Mouse (Mus musculus): ENCODE results near the gene Eif4ebp2. TPM values are rescaled to one million over a fixed set of nuclear protein-coding genes. Genes with fewer than 3 reads are reported as not detected.

The Eif4ebp2 gene
- polyA plus RNA-seq, 1 experiment from 2014 or later = 63.3 TPM

GRCm38 (mm10) chr10:61416561-61416960, 35.9 kb downstream of the Eif4ebp2 start:
- Histone ChIP-seq H3K36me3 (no peaks in the 10 kb centered on the region), H3K9ac (no peak overlapping the region), H3K4me3 (no peak overlapping the region), H3K27me3 (peaks cover 61% of the 10 kb centered on the region), H3K4me1 (peaks cover 11% of the 10 kb centered on the region), H3K27ac (no peak overlapping the region), H3K9me3 (no peaks in the 10 kb centered on the region), H3K4me2 (no peak overlapping the region)
- ATAC-seq (ENCODE audit: insufficient number of reproducible peaks, insufficient read depth, low FRiP score, low TSS enrichment, low read depth) = no peak
- 32% methylated on average over 7 of the region's 7 CpGs for WGBS

GRCm38 (mm10) chr10:61415890-61416289, 36.6 kb downstream of the Eif4ebp2 start:
- H3K27me3 ChIP-seq = peaks cover 57% of the 10 kb centered on the region
- H3K27ac ChIP-seq = no peak overlapping the region
- no peak overlapping the region for H3K4me3 ChIP-seq
- no peaks in the 10 kb centered on the region for H3K9me3 ChIP-seq
- 18% methylated on average over 8 of the region's 8 CpGs for WGBS
- H3K4me2 ChIP-seq = no peak overlapping the region
- no peaks in the 10 kb centered on the region for H3K36me3 ChIP-seq
- no peak overlapping the region for H3K9ac ChIP-seq
- peaks cover 11% of the 10 kb centered on the region for H3K4me1 ChIP-seq
- ATAC-seq (ENCODE audit: insufficient number of reproducible peaks, insufficient read depth, low FRiP score, low TSS enrichment, low read depth) = no peak

- Histone ChIP-seq H3K27ac (no peak overlapping the region), H3K4me3 (no peak overlapping the region), H3K27me3 (peaks cover 51% of the 10 kb centered on the region), H3K4me1 (peaks cover 11% of the 10 kb centered on the region), H3K9me3 (no peaks in the 10 kb centered on the region), H3K4me2 (no peak overlapping the region), H3K36me3 (no peaks in the 10 kb centered on the region), H3K9ac (no peak overlapping the region)
- 72% methylated on average over 3 of the region's 3 CpGs for WGBS
- ATAC-seq (ENCODE audit: insufficient number of reproducible peaks, insufficient read depth, low FRiP score, low TSS enrichment, low read depth) = no peak
These were observed 37.2 kb downstream of the Eif4ebp2 start for GRCm38 (mm10) chr10:61415240-61415639.

DNA sequence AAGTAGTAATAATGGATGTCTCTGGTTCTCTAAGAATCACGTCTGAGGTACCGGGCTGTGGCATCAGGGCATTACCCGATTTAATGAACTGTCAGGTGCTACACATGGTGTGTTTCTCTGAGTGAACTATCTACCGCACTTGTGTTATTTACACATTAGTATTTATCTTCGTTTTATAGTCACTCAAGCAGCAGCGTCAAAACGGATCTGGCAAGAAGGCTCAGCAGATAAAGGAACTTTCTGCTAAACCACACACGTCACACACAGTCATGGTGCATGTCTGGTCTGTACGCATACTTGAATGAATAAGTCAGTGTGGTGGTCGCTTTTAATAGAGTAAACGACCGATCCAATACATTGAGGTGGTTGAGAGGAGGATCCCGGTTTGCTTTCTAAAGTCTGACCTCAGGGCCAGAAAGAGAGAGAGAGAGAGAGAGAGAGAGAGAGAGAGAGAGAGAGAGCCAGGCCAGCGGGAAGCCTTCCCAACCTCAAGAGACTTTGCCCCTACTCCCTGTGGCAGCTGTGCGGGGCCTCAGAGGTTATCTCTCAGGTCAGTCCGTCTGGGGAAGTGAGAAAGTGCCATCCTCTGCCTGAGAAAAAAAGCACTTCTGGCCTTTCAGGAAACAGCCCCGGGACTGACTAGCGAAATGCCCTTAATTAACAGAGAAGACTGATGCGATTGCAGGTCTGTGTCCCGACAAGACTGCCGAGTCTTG, 39.4 kb downstream of the Eif4ebp2 start:
- no peak overlapping the region for H3K4me2 ChIP-seq
- H3K27me3 ChIP-seq = peaks cover 29% of the 10 kb centered on the region
- 52% methylated on average over 21 of the region's 21 CpGs for WGBS
- peaks cover 5% of the 10 kb centered on the region for H3K4me1 ChIP-seq
- H3K4me3 ChIP-seq = no peak overlapping the region
- H3K9ac ChIP-seq = no peak overlapping the region
- ATAC-seq (ENCODE audit: insufficient number of reproducible peaks, insufficient read depth, low FRiP score, low TSS enrichment, low read depth) = no peak
- H3K27ac ChIP-seq = no peak overlapping the region
- no peaks in the 10 kb centered on the region for H3K36me3 ChIP-seq
- no peaks in the 10 kb centered on the region for H3K9me3 ChIP-seq

DNA sequence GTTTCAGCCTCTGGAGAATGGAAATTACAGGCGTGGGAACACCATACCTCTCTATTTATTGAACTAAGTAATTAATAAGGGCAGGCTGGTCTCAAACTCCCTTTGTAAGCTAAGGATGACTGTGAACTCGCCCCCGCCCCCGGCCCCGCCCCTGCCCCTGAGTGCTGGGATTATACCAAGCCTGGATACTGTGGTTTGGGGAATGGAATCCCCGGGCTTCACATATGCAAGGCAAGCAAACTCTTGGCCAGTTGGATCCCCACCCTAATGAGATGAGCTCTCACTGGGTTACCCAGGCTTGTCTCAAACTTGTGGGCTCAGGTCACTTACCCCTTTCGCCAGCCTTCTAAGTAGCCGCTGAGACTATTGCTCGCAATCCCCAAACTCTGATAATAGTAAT, 42.3 kb downstream of the Eif4ebp2 start:
- no peak overlapping the region for H3K27ac ChIP-seq
- no peak for ATAC-seq (ENCODE audit: insufficient number of reproducible peaks, insufficient read depth, low FRiP score, low TSS enrichment, low read depth)
- H3K36me3 ChIP-seq = no peaks in the 10 kb centered on the region
- 27% methylated on average over 9 of the region's 9 CpGs for WGBS
- H3K4me1 ChIP-seq = 0 out of 2 replicates have a peak, but pooled peaks cover 5% of the 10 kb centered on the region
- H3K4me3 ChIP-seq = no peak overlapping the region
- H3K9ac ChIP-seq = no peak overlapping the region
- no peak overlapping the region for H3K4me2 ChIP-seq
- no peaks in the 10 kb centered on the region for H3K9me3 ChIP-seq
- H3K27me3 ChIP-seq = peaks cover 14% of the 10 kb centered on the region

GRCm38 (mm10) chr10:61409776-61410175, 42.7 kb downstream of the Eif4ebp2 start:
- Histone ChIP-seq H3K9me3 (no peaks in the 10 kb centered on the region), H3K4me1 (0 out of 2 replicates have a peak, but pooled peaks cover 5% of the 10 kb centered on the region), H3K4me3 (no peak overlapping the region), H3K36me3 (no peaks in the 10 kb centered on the region), H3K4me2 (no peak overlapping the region), H3K27ac (no peak overlapping the region), H3K9ac (no peak overlapping the region), H3K27me3 (peaks cover 13% of the 10 kb centered on the region)
- WGBS = 3% methylated on average over 4 of the region's 4 CpGs
- no peak for ATAC-seq (ENCODE audit: insufficient number of reproducible peaks, insufficient read depth, low FRiP score, low TSS enrichment, low read depth)

DNA sequence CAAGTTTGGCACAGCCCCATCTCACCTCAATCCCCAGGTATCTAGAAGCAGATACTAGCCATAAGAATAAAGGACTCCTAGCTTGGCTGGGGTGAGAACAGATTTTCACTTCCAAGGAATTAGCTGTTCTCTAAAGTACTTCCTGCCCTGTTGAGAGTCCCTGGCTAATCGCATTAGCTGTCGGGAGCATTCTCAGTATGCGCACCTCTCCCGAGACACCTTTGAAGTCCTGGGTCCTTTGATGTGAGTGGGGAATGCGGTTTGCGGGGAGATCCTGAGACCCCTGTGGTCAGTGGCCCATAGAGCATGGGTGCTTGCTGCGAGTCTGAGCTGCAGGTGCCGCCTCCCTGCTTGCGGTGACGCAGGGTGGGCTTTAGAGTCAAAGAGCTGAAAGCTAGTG, 46.5 kb downstream of the Eif4ebp2 start:
- H3K27me3 ChIP-seq = peaks cover 11% of the 10 kb centered on the region
- H3K9me3 ChIP-seq = no peaks in the 10 kb centered on the region
- H3K27ac ChIP-seq = no peak overlapping the region
- 8% methylated on average over 10 of the region's 10 CpGs for WGBS
- no peak overlapping the region for H3K4me3 ChIP-seq
- no peaks in the 10 kb centered on the region for H3K36me3 ChIP-seq
- ATAC-seq (ENCODE audit: insufficient number of reproducible peaks, insufficient read depth, low FRiP score, low TSS enrichment, low read depth) = no peak
- no peak overlapping the region; the same call in 1 of the 2 replicates for H3K4me2 ChIP-seq
- 0 out of 2 replicates have a peak, but pooled peaks cover 5% of the 10 kb centered on the region for H3K4me1 ChIP-seq
- H3K9ac ChIP-seq = no peak overlapping the region

DNA sequence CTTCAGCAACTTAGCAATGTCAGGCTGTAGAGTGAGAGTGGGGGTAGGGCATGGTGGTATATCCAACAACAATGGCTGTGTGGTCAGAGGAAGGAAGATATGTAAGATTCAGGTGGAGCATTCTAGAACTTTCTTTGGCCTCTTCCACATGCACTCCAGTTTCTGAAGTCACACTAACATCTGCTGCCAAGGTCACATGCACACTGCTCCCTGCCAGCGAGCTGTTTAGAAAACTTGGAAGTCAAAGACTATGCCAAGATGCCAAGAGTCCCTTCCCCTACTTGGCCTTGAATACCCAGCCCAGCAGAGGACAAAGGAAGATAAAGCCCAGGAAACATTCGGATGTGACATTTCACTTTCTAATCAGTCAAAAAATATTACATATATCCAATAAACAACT, 49.5 kb downstream of the Eif4ebp2 start:
- H3K9ac ChIP-seq = no peak overlapping the region
- no peaks in the 10 kb centered on the region for H3K4me1 ChIP-seq
- no peak for ATAC-seq (ENCODE audit: insufficient number of reproducible peaks, insufficient read depth, low FRiP score, low TSS enrichment, low read depth)
- H3K27me3 ChIP-seq = peaks cover 11% of the 10 kb centered on the region
- no peaks in the 10 kb centered on the region for H3K36me3 ChIP-seq
- no peak overlapping the region for H3K4me2 ChIP-seq
- 94% methylated on average over 2 of the region's 2 CpGs for WGBS
- no peak overlapping the region for H3K4me3 ChIP-seq
- H3K27ac ChIP-seq = no peak overlapping the region
- no peaks in the 10 kb centered on the region for H3K9me3 ChIP-seq

DNA sequence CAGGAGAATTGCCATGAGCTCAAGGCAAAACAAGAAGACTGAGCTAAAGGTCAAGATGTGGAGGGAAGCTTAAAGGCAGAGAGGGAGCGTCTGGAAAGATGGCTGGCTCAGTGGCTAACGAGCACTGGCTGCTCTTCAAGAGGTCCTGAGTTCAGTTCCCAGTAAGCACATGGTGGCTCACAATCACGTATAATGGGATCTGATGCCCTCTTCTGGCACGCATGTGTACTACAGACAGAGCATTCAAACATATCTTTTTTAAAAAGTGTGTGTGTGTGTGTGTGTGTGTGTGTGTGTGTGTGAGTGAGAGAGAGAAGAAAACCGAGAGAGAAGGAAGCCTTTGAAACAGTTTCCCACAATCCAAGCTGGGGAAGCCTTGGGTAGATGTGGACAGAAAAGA, 50.0 kb downstream of the Eif4ebp2 start:
- Histone ChIP-seq H3K4me1 (no peaks in the 10 kb centered on the region), H3K9me3 (no peaks in the 10 kb centered on the region), H3K27ac (no peak overlapping the region), H3K4me3 (no peak overlapping the region), H3K9ac (no peak overlapping the region), H3K36me3 (no peaks in the 10 kb centered on the region), H3K27me3 (peaks cover 11% of the 10 kb centered on the region), H3K4me2 (no peak overlapping the region)
- WGBS = 63% methylated on average over 5 of the region's 5 CpGs
- ATAC-seq (ENCODE audit: insufficient number of reproducible peaks, insufficient read depth, low FRiP score, low TSS enrichment, low read depth) = no peak

DNA sequence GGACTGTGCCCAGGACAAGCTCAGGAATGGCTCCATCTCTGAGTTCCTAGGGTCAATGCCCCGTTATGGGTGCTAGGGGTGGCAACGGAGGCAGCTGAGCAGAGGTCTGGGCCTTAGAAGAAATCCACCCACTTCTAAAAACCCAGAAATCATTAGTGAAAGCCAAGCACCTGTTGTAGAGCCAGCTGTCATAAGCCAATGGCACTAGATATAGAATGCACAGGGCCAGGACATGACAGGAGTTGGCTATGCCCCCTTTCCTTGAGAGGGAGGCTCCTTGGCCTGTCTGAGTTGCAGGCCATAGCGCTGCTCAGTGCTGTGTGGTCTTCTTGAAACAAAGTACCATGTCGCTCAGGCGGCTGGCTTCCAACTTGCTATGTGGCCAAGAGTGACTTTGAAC, 52.1 kb downstream of the Eif4ebp2 start:
- ATAC-seq (ENCODE audit: insufficient number of reproducible peaks, insufficient read depth, low FRiP score, low TSS enrichment, low read depth) = no peak
- H3K36me3 ChIP-seq = no peaks in the 10 kb centered on the region
- H3K4me1 ChIP-seq = no peaks in the 10 kb centered on the region
- H3K9ac ChIP-seq = no peak overlapping the region
- WGBS = 86% methylated on average over 5 of the region's 5 CpGs
- no peak overlapping the region for H3K27ac ChIP-seq
- H3K27me3 ChIP-seq = peaks cover 2% of the 10 kb centered on the region
- H3K9me3 ChIP-seq = no peaks in the 10 kb centered on the region
- H3K4me3 ChIP-seq = no peak overlapping the region
- H3K4me2 ChIP-seq = no peak overlapping the region

DNA sequence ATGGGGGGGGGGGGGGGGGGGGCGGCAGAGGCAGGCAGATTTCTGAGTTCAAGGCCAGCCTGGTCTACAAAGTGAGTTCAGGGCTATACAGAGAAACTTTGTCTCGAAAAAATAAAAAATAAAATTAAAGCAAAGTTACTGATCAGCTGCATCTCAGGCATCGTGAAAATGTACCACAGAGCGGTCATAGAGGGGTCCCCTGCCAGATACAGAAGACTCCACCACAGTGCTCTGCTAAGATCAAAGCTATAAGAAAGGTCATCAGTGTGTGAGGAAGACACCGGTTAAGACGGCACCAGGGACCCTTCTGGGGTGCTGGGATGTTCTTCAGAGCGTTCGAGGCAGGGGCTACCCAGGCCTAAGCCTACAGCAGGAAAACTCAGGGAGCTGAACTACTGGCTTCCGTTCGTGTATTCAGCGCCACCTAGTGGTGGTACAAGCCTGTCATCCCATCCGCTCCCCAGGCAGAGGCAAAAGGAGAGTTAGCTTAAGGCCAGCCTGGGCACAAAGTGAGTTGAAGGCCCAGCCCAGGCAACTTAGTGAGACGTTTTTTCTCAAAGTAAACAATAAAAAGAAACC, 53.2 kb downstream of the Eif4ebp2 start:
- WGBS = 24% methylated on average over 13 of the region's 13 CpGs
- ATAC-seq (ENCODE audit: insufficient number of reproducible peaks, insufficient read depth, low FRiP score, low TSS enrichment, low read depth) = peak; percentile 56; the same call in 1 of the 2 replicates
- Histone ChIP-seq H3K36me3 (no peaks in the 10 kb centered on the region), H3K27me3 (no peaks in the 10 kb centered on the region), H3K27ac (no peak overlapping the region), H3K4me2 (no peak overlapping the region), H3K9ac (no peak overlapping the region), H3K4me1 (peaks cover 4% of the 10 kb centered on the region), H3K9me3 (no peaks in the 10 kb centered on the region), H3K4me3 (no peak overlapping the region)

- H3K9me3 ChIP-seq = no peaks in the 10 kb centered on the region
- H3K4me3 ChIP-seq = no peak overlapping the region
- ATAC-seq (ENCODE audit: insufficient number of reproducible peaks, insufficient read depth, low FRiP score, low TSS enrichment, low read depth) = no peak
- no peaks in the 10 kb centered on the region for H3K27me3 ChIP-seq
- no peak overlapping the region for H3K9ac ChIP-seq
- H3K4me1 ChIP-seq = peaks cover 4% of the 10 kb centered on the region
- H3K4me2 ChIP-seq = no peak overlapping the region
- 49% methylated on average over 3 of the region's 3 CpGs for WGBS
- H3K36me3 ChIP-seq = no peaks in the 10 kb centered on the region
- no peak overlapping the region for H3K27ac ChIP-seq
These were observed 54.3 kb downstream of the Eif4ebp2 start for GRCm38 (mm10) chr10:61398125-61398524.

All from embryonic facial prominence, embryonic 13.5 days (tissue).